Mouse (Mus musculus): ENCODE data around the gene S100a9.

S100a9 gene

DNA sequence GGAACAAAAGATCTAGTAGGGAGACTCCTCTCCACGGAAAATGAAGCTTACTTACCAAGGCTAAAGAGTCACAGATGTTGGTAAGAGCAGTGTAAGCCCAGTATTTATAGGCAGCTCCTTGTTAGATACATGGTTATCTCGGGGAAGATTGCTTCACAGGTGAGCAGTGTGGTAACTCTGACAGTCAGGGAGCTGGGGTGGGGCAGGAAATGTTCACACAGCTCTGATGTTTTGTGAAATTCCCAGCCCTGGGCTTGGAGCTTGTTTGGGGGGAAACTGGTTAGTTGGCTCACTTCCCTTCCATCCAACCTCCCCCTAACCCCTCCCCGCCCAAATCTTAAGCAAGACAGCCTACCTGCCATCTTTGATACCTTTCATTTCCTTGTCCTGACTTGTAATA is at the start of gene S100a9:
TSS of gene S100a9 (minus strand) at position 109 of the 400 bp plus-strand sequence.
- DNase-seq (ENCODE audit: low read depth, low spot score): no peak

DNA sequence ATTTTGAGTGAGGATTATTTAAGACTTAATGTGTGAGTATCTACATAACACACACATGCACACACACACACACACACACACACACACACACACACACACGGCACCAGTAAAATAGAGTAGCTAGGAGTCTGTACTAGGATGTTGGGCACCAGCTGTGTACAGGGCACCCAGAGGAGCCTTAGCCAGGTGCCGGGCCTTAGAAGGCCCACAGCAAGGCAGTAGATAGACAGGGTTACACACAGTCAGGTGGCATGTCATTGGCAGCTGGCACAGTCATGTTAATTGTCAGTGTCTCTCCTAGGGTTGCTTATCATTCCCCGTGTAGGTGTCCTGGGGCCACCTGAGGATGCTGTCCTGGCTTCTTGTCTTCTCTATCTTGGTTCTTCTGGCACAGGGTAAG is 31.1 kb upstream of the S100a9 start, which contains the start of gene Pglyrp4:
TSS of gene Pglyrp4 (plus strand) at position 301 of the 400 bp plus-strand sequence.
- DNase-seq (ENCODE audit: low read depth, low spot score): no peak

DNA sequence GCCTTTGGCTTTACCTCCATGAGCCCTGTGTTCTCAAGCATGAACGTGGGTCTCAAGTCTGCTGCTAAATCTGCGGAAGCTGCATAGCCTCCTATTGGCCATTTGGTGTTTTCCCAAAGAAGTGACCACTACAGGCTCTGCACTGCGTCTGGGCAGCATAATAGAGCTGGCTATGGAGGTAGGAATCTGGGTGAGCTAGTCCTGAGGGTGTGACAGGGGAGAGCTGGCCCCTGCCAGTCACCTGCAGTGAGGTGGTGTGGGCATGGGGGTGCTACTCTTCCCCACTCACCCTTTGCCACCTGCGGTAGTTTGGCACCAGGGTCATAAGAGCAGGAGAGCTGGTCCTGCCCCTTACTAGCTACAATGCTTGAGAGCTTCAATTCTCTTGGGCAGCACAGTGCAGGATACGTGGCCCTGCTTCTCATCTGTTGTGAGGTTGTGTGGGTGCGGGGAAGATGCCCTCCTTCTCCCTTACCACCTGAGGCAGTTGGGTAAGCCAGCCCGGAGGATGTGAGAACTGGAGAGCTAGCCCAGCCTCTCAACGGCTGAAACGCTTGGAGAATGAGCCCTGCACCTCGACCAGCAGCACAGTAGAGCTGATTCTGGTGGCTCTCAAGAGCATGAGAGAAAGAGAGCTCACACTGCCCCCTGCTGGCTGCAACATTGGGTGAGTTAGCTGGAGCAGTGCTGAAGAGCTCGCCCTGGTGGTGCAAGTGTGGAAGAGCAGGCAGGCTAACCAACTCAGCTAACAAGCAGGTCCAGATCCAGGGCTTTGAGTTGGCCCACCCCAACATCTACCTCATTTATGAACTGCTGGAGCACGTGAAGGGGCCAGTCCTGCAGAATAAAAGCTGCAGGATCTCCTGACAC is 14.3 kb upstream of the S100a9 start:
- peak; percentile 95 for DNase-seq (ENCODE audit: low read depth, low spot score)

DNA sequence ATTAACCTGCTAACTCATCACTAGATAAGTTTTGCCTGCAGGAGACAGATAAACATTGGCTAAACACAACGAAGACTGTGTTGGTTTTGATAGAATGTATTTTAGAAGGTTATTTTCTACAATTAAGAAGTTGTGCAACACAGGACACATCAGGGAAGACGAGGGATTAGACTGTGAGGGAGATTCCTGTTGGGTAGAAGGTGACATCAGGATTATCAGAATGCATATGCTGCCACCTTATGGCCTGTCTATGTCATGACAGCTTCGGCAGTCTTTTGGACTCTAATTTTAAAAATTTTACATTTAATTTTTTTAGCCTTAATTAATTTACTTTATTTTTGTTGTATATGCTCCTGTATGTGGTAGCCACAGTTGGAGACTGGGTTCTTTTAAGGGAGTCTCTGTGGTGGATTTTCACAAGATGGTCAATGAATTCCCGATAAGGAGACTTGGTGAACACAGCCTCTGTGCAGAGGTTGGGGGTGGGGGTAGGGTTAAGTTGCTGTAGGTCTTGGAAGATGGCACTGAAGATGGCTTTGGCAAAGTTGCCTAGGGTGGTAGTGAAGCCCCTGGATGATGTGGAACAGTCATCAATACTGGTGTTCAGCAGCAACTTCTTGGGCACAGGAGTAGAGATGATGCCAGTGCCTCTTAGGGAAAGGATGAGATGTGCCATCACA is 13.1 kb upstream of the S100a9 start:
- peak; percentile 38 for DNase-seq (ENCODE audit: low read depth, low spot score)

DNA sequence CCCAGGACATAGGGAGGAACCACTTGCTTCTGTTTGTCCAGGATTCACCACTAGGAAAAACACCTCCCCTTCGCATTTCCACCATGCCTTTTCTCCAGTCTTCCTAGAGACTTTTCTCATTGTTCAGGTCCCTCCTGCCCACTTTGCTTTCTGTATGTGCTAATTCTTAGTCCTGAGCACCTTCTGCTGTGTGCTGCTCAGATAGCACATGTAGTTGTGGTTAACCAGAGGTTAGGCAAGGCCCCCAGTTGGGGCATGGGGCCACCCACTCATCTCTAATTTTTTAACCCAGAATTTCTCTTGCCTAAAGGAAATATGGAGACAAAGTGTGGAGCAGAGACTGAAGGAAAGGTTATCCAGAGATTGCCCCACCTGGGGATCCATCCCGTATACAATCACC is 6.7 kb upstream of the S100a9 start:
- no peak for DNase-seq (ENCODE audit: low read depth, low spot score)

DNA sequence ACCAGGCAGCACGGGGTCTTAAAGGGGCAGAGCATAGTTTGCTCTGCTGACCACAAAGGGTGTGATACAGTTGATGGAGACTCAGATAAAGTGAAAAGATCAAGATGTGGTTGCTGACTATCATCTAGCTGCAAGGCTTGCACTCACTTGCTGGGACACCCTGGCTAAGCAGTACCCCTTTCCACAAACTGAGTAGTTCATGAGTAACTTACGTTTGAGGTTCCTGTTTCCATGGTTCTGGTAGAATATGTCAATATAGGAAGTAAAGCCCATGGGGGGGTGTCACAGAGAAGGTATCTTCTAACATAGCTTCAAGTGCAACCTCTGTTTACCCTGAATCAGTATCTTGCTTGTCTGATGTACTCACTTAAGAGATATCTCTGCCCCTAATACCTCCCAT is 2.0 kb downstream of the S100a9 start:
- no peak for DNase-seq (ENCODE audit: low read depth, low spot score)

DNA sequence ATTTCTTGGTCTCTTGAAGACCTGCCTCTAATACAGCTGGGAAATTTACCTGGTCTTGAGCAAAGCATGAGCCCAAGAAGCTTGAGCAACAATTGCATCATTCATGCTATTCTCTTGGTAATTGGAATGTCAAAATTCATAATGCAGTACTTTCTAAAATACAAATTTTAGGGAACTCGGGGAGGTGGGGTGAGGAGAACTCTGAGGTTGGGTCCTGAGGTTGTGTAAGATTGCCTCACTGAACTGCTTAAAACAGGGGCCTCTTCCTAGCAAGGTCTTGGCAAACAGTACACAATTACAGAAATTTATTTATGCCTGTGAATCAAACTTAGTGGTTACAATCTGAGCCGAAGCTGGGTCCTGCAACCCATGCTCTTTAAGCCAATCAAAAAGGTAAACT is 8.7 kb downstream of the S100a9 start:
- no peak for DNase-seq (ENCODE audit: low read depth, low spot score)

DNA sequence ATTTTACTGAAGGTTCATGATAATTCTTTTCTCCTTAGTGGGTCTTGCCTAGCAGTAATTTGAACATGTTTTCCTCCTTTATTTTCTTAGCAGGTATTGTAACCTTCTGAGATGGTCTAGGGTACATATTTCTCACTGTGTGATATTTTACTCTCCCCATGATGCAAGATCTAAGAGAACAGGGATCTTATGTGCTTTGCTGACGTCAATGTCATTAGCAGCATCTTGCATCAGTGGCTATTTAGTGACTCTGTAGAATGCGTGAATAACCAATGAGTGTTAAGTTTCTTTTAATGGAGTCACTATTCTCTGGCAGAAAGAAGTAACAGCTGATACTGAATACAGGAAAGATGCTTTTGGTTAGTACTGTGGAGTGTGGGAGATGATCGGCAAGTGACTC is 11.6 kb downstream of the S100a9 start:
- no peak for DNase-seq (ENCODE audit: low read depth, low spot score)

DNA sequence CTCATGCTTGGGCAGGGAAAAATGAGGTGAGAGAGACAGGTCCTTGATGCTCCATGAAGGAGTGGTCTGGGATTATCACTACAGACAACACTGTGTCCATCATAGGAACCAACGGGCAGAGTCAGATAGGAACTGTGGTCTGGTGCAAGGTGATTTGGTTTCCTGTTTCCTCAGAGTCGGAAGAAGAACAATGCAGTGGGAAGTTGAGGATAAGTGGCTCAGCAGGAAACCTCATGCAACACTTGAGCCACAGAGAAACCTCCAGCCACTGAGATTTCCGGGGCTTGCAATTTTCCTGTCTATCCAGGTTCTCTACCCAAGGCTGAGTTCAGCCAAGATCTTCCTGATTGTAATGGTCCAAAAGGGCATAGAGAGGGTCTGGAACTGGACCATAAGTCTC is 16.9 kb downstream of the S100a9 start:
- peak; percentile 6 for DNase-seq (ENCODE audit: low read depth, low spot score)

DNA sequence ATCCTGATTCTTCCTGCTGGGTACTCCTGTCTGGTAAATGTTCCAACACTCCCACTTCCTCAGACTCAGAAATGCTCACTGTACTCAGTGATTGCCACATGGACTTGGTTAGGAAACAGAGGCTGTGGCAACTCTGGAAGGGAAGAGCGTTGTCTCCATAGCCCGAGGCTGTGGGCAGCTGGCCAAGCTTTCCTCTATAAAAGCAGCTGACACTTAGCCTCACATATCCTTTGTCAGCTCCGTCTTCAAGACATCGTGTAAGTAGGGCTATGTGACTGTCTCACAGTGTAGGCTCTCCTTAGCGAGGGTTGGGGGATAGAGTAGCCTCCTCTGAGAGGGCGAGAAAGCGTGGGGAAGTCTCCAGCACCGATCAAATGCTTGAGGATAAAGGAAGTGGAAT is 26.7 kb downstream of the S100a9 start, which contains the start of gene S100a8:
TSS of gene S100a8 (plus strand) at position 133 of the 400 bp plus-strand sequence.
- DNase-seq (ENCODE audit: low read depth, low spot score): no peak

DNA sequence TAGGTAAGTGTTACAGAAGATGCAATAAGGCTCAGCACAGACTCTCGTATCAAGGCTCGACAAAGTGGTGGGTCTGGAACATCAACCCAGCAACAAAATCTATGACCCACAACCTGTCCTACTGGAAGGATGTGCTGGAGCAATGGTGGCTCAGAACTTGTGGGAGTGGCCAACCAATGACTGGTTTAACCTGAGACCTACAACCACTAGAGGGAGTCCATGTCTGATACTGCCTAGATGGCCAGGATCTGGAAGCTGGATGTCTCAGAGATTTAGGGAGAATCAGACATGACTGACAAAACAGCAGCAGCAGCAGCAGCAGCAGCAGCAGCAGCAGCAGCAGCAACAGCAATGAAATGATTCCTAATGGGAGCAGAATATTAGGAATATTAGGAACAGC is 31.3 kb downstream of the S100a9 start:
- peak; percentile 63 for DNase-seq (ENCODE audit: low read depth, low spot score)

DNA sequence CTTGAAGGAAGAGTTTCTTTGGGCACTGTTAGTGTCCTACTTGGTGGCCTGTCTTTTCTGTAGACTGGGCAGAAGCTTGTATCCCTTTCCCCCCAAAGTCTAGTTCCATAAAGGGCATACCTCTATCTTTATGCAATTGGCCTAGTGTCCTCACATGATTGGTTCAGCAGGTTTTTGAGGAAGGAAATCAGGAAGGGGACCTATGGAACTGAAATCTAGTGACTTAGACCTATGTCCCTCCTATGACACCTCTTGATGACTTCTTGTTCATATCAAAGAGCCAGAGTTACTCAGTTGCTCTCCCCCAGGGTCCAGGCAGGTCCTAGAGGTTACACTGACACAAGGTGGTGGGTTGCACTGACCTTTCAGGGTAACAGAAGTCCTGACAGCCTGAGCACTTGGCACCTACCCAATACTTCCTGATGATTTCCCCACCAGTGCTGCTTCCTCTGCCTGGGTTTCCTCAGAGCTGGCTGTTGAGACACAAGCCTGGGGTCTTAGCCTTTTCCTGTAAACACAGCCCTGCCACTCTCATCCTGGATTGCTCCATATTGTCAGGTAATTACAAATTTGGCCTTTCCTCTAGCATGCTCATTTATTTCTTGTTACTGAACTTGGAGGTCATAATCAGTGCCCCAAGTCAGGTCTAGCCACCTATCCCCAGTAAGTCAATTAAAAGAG is 36.0 kb downstream of the S100a9 start:
- no peak for DNase-seq (ENCODE audit: low read depth, low spot score)

DNA sequence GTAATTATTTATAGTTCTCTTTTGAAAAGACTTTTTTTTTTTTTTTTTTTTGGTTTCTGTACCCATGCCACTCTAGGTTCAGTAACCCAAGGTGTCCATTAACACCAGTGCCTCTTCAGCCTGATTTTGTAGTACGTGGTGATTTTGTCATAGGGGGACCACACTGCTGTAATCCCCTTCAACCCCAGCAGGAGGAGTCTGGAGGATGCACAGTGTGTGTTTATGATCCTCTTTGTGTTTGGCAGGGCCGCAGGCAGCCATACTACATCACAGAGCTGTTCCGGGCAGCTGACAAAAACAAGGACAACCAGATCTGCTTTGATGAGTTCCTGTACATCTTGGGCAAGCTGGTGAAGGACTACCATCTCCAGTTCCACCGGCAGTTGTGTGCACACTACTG is 38.1 kb downstream of the S100a9 start:
- peak; percentile 48 for DNase-seq (ENCODE audit: low read depth, low spot score)

DNA sequence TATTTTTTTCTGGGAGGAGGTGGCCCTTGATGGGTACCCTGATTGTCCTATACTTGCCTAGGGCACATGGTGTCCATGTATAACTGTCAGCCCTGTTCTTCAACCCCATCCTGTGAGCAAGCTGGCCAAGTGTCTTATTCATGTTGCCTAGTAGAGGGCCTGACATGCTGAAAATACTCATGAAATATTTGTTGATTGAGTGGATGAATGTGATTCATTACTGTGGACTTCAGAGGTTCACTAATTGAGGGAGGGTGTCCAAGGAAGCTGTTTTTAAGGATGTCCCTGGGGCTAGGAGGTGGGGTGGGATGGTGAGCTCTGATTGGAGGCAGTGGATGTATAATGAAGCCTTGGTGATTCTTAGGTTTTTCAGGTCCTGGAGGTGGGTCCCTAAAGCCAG is 41.8 kb downstream of the S100a9 start, which contains the start of gene S100a7a:
TSS of gene S100a7a (plus strand) at position 301 of the 400 bp plus-strand sequence.
- DNase-seq (ENCODE audit: low read depth, low spot score): no peak

DNA sequence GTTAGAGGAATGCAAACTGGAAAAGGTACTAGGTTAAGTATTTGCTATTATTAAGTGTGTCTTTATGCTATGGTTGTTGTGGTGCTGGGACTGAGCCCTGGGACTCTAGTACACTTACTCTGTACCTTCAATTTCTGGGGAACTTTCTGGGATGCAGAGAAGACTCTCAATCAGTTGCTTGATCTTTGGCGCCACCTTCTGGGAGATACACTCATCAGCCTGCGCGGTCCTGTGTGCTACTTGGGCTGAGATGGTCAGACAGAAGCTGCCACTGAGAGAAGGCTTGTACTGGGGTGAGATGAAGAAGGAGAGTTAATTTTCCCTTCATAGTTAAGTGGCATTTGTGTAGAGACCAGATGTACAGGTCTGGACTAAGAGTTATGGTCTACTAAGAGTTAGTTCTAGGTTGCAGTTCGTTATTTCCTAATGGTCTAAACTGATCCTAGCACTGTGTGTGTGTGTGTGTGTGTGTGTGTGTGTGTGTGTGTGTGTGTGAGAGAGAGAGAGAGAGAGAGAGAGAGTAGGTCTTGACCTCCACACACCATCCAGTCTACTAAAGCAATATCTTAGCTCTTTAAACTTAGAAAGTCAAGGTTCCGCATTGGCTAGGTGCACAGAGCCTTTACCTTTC is 42.5 kb downstream of the S100a9 start:
- peak; percentile 69 for DNase-seq (ENCODE audit: low read depth, low spot score)

DNA sequence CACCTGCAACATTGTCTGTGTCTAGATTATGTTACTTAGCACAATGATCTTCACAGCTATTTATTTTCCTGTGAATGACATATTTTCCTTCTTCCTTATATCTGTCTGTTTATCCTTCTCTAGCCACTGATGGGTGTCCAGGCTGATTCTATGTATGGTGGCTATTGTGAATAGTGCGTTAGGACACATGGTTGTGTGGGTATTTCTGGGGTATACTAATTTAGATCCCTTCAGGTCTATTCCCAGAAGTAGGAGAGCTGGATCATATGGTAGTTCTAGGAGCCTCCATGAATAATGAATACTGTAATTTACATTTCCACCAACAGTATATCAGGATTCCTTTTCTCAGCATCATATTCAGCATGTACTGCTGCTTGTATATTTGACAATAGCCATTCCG is 45.7 kb downstream of the S100a9 start:
- DNase-seq (ENCODE audit: low read depth, low spot score): no peak

DNA sequence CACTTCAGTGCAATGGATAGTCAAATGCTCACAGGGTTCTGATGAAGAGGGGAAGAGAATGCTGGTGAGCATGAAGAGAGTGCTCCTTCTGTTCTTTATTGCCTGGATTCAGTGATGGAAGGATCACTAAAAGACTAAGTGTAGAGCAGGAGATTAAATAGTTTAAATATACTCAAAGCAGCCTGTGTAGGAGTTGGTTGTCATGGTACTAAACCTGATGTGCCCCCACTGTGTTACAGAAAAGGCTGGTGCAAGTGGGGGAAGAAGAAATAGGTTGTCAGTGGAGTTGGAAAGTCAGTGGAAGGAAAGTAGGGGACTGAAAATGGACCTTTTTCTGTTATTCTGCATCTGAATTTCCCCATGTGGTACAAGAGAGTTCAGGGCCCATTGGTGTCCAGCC is 46.5 kb downstream of the S100a9 start:
- no peak for DNase-seq (ENCODE audit: low read depth, low spot score)

DNA sequence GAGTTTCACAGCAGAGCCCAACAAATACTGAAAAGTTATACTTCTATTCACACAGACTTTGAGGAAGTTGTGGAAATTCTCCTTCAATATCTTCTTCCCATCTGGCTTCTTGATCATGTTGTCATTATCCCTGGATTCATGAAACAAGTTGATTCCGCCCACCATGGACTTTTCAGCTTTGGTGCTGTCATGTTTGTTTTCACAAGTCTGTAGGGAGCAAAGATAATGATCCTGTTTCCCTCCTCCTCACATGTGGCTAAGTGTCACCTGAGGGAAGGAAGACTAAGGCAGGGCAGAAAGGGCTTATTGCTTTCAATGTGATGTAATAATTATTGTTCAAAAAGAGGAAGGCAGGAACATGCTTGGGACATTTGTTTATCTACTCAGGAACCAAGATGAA is 48.2 kb downstream of the S100a9 start:
- DNase-seq (ENCODE audit: low read depth, low spot score): no peak

DNA sequence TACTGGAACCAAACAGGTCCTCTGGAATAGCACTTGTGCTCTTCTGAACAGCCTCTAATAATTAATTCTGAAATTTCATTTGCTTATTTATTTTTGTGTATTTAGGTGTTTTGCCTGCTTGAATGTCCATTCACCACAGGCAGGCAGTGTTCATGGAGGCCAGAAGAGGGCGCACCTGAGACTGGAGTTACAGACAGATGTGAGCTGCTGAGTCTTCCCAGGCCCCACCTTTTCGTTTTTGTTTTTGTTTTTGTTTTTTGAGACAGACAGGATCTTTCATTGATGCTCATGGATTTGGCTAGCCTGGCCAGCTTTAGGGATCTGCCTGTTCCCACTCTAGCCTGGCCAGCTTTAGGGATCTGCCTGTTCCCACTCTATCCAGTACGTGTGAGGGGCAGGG is 51.3 kb downstream of the S100a9 start:
- peak; percentile 44 for DNase-seq (ENCODE audit: low read depth, low spot score)
